Mouse (Mus musculus): ENCODE results near the gene Cyth1. TPM values are rescaled to one million over a fixed set of nuclear protein-coding genes. Genes with fewer than 3 reads are reported as not detected.

The Cyth1 gene
- polyA plus RNA-seq, 1 experiment: not detected

- Histone ChIP-seq H3K4me1 (ENCODE audit: control insufficient read depth, insufficient read depth, low read length) (peaks cover 19% of the 10 kb centered on the region), H3K4me3 (ENCODE audit: insufficient read depth, low read depth, low read length) (no peak overlapping the region), H3K27ac (ENCODE audit: insufficient read depth, low read depth, low read length) (no peak overlapping the region)
- 27% methylated on average over 7 of the region's 7 CpGs for WGBS
- no peak for TF ChIP-seq POLR2A (IDR thresholded peaks at IDR 0.05; ENCODE audit: insufficient read depth, low read depth, low read length)
- 0 out of 2 replicates have a peak, but pooled peaks have one; percentile 22 for TF ChIP-seq CTCF (IDR thresholded peaks at IDR 0.05; ENCODE audit: insufficient read depth, low read depth, low read length)
Observed at GRCm38 (mm10) chr11:118232314-118232831, 16.0 kb downstream of the Cyth1 start.

DNA sequence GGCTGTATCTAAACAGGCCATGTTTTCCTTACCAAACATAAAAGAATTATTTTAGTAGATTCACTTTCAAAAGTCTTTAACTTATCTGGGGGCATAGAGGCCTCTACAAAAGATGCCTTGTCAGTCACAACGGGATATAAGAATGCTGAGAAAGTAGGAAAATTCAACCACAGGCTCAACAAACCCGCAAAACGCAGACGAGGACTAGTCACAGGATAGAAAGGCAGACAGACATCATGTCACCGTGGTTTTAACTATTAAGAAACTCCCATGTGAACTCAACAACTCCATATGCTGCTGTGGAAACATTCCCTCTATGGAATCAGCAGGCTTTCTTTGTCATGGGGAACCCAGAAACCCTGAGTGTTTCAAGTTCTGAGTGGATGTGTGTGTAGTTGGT is 18.5 kb downstream of the Cyth1 start:
- Histone ChIP-seq H3K4me1 (ENCODE audit: control insufficient read depth, insufficient read depth, low read length) (peaks cover 14% of the 10 kb centered on the region), H3K27ac (ENCODE audit: insufficient read depth, low read depth, low read length) (no peak overlapping the region), H3K4me3 (ENCODE audit: insufficient read depth, low read depth, low read length) (no peak overlapping the region)
- TF ChIP-seq CTCF (IDR thresholded peaks at IDR 0.05; ENCODE audit: insufficient read depth, low read depth, low read length) (no peak), POLR2A (IDR thresholded peaks at IDR 0.05; ENCODE audit: insufficient read depth, low read depth, low read length) (no peak)
- 89% methylated on average over 5 of the region's 5 CpGs for WGBS

- no peak overlapping the region for H3K4me3 ChIP-seq (ENCODE audit: insufficient read depth, low read depth, low read length)
- WGBS: 48% methylated on average over 7 of the region's 7 CpGs
- H3K4me1 ChIP-seq (ENCODE audit: control insufficient read depth, insufficient read depth, low read length): peaks cover 11% of the 10 kb centered on the region
- TF ChIP-seq CTCF (IDR thresholded peaks at IDR 0.05; ENCODE audit: insufficient read depth, low read depth, low read length) (no peak), POLR2A (IDR thresholded peaks at IDR 0.05; ENCODE audit: insufficient read depth, low read depth, low read length) (no peak)
- H3K27ac ChIP-seq (ENCODE audit: insufficient read depth, low read depth, low read length): no peak overlapping the region
Observed at GRCm38 (mm10) chr11:118227650-118228049, 20.7 kb downstream of the Cyth1 start.

DNA sequence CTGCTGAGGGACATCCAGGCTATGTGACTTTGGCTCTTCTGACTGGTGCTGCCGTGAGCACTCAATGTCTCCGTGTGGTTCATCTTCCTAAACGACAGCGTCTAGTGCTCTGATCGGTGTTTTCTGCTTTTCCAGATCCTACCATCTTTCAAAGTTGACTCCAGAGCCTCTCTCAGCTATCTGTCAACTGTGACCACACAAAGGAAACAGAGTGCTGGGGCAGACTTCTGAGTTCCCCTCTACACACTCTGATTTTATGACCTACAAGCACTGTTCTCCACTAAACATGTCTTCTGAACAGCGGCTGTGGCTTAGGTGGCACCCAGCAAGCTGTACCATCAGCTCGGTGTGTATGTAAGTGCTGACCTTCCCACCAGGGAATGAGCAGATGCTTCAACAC is 21.5 kb downstream of the Cyth1 start:
- no peak overlapping the region for H3K4me3 ChIP-seq (ENCODE audit: insufficient read depth, low read depth, low read length)

DNA sequence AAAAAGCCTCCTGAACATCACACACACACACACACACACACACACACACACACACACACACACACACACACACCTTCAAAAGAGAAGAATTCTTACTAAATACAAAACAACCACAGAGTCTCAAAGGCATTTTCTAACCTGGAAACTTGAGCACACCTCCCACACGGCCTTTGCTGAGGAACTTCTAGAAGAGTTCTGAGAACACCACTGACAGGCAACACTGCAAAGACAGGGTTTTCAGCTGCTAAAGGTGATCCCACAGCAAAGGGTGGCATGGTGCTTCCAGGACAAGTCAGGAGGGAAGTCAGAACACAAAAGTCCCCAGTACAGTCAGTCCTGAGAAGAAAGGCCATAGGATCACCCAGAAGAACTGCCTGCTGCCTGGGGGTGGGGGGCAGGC is 22.5 kb downstream of the Cyth1 start:
- Histone ChIP-seq H3K4me3 (ENCODE audit: insufficient read depth, low read depth, low read length) (no peak overlapping the region), H3K27ac (ENCODE audit: insufficient read depth, low read depth, low read length) (no peak overlapping the region), H3K4me1 (ENCODE audit: control insufficient read depth, insufficient read depth, low read length) (peaks cover 9% of the 10 kb centered on the region)
- WGBS: 66% methylated on average over 1 of the region's 1 CpGs
- no peak for TF ChIP-seq CTCF (IDR thresholded peaks at IDR 0.05; ENCODE audit: insufficient read depth, low read depth, low read length)
- TF ChIP-seq POLR2A (IDR thresholded peaks at IDR 0.05; ENCODE audit: insufficient read depth, low read depth, low read length): no peak

More for the DNA sequence above, 21.5 kb downstream of the Cyth1 start:
- Histone ChIP-seq H3K4me1 (ENCODE audit: control insufficient read depth, insufficient read depth, low read length) (peaks cover 9% of the 10 kb centered on the region), H3K27ac (ENCODE audit: insufficient read depth, low read depth, low read length) (no peak overlapping the region)
- WGBS: 93% methylated on average over 7 of the region's 7 CpGs
- TF ChIP-seq CTCF (IDR thresholded peaks at IDR 0.05; ENCODE audit: insufficient read depth, low read depth, low read length): no peak
- no peak for TF ChIP-seq POLR2A (IDR thresholded peaks at IDR 0.05; ENCODE audit: insufficient read depth, low read depth, low read length)

- TF ChIP-seq CTCF (IDR thresholded peaks at IDR 0.05; ENCODE audit: insufficient read depth, low read depth, low read length): no peak
- no peak for TF ChIP-seq POLR2A (IDR thresholded peaks at IDR 0.05; ENCODE audit: insufficient read depth, low read depth, low read length)
- Histone ChIP-seq H3K27ac (ENCODE audit: insufficient read depth, low read depth, low read length) (no peak overlapping the region), H3K4me1 (ENCODE audit: control insufficient read depth, insufficient read depth, low read length) (peaks cover 9% of the 10 kb centered on the region), H3K4me3 (ENCODE audit: insufficient read depth, low read depth, low read length) (no peak overlapping the region)
- 58% methylated on average over 12 of the region's 12 CpGs for WGBS
Observed at GRCm38 (mm10) chr11:118225056-118225836, 23.1 kb downstream of the Cyth1 start.

- TF ChIP-seq CTCF (IDR thresholded peaks at IDR 0.05; ENCODE audit: insufficient read depth, low read depth, low read length) (no peak), POLR2A (IDR thresholded peaks at IDR 0.05; ENCODE audit: insufficient read depth, low read depth, low read length) (no peak)
- WGBS: 90% methylated on average over 10 of the region's 10 CpGs
- Histone ChIP-seq H3K4me1 (ENCODE audit: control insufficient read depth, insufficient read depth, low read length) (peaks cover 9% of the 10 kb centered on the region), H3K27ac (ENCODE audit: insufficient read depth, low read depth, low read length) (no peak overlapping the region), H3K4me3 (ENCODE audit: insufficient read depth, low read depth, low read length) (no peak overlapping the region)
Observed at GRCm38 (mm10) chr11:118223416-118224067, 24.9 kb downstream of the Cyth1 start.

- H3K4me3 ChIP-seq (ENCODE audit: insufficient read depth, low read depth, low read length): no peak overlapping the region
- WGBS: 91% methylated on average over 5 of the region's 5 CpGs
- no peak for TF ChIP-seq POLR2A (IDR thresholded peaks at IDR 0.05; ENCODE audit: insufficient read depth, low read depth, low read length)
- no peak for TF ChIP-seq CTCF (IDR thresholded peaks at IDR 0.05; ENCODE audit: insufficient read depth, low read depth, low read length)
- no peak overlapping the region for H3K27ac ChIP-seq (ENCODE audit: insufficient read depth, low read depth, low read length)
- H3K4me1 ChIP-seq (ENCODE audit: control insufficient read depth, insufficient read depth, low read length): peaks cover 9% of the 10 kb centered on the region
Observed at GRCm38 (mm10) chr11:118222917-118223316, 25.5 kb downstream of the Cyth1 start.

DNA sequence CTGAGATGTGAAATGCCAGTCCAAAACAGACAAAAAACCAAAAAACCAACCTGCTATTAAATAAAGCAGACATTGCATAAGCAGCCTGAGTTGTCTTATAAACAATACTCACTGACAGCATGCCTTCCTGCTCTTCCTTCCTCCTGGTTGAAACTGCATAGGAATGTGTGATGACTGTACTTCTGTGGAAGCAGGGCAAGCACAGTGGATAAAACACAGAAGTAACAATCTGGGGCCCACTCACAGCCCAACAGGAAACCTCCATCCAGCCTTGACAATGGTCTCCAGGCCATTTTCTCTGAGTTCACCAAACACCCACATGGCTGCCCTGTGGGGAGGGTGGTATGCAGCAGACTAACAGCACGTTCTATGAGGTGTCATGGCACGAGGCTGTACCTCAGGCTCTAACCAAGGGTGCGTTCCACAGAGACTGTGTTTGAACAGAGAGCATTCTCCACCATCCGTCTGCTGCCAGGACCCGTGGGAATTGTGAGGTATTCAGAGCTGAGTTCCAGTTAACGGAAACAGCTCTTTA is 26.0 kb downstream of the Cyth1 start:
- H3K27ac ChIP-seq (ENCODE audit: insufficient read depth, low read depth, low read length): no peak overlapping the region
- no peak overlapping the region for H3K4me3 ChIP-seq (ENCODE audit: insufficient read depth, low read depth, low read length)
- peaks cover 5% of the 10 kb centered on the region for H3K4me1 ChIP-seq (ENCODE audit: control insufficient read depth, insufficient read depth, low read length)
- WGBS: 61% methylated on average over 6 of the region's 6 CpGs
- TF ChIP-seq POLR2A (IDR thresholded peaks at IDR 0.05; ENCODE audit: insufficient read depth, low read depth, low read length) (no peak), CTCF (IDR thresholded peaks at IDR 0.05; ENCODE audit: insufficient read depth, low read depth, low read length) (no peak)

Measured in olfactory bulb, adult 2 months (tissue).